Mouse (Mus musculus) ovary, postnatal 36 days (tissue): ENCODE data around the gene Lrrc74b.

Experiments
- DNase-seq: peaks from one replicate; pipeline ENCODE4 v3.0.0; 2022; ENCODE audit warnings: low spot score, mixed read lengths

Lrrc74b gene

GRCm38 (mm10) chr16:17496499-17497305 lies 64.3 kb downstream of the Lrrc74b start:
- peak; percentile 63 for DNase-seq
